ENCODE assay signal across 16 mouse cellular contexts in the genomic region with DNA sequence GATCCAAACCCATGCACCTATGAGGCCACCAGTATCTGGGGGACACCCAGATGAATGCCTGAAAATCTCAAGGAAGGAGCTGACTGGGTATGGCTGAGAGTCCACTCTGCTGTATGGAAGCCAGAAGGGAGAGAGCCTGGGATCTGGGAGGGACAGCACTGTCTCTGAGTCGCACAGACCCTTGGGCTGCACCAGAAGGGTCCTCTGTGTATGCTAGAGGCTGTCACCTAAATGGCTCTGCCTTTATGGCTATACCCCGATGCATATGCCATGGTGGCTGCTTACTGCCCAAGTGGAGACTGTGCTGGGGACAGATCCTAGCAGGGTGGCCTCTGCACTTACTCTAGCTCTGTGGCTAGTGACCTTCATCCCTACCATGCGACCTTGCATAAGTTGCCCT. TPM values are rescaled to one million over a fixed set of nuclear protein-coding genes. Genes with fewer than 3 reads are reported as not detected.
A peak's percentile ranks its signal among the peaks of the same experiment; 100 is the strongest.
DNase-seq lines count a peak whose midpoint lies in the region; ATAC-seq and TF ChIP-seq lines count a peak whose summit lies in the region.
"Had no signal": no experiment of that assay in that cellular context is flagged by ENCODE, and none has a peak within 500 bp of the region (broad histone marks: within the 10 kb centered on the region; RNA-seq: fewer than 3 reads in every experiment).

No protein-coding gene starts in this region.

- no peaks in the 10 kb centered on the region for H3K4me1 ChIP-seq in intestine, postnatal 0 days (replicated peaks; ENCODE audit: control insufficient read depth, insufficient read depth, low read length)
- no peaks in the 10 kb centered on the region for H3K4me1 ChIP-seq in intestine, embryonic 16.5 days (ENCODE audit: control insufficient read depth, insufficient read depth, low read length)
- no peaks in the 10 kb centered on the region for H3K4me1 ChIP-seq in stomach, embryonic 15.5 days
- H3K4me1 ChIP-seq in stomach, postnatal 0 days (replicated peaks; ENCODE audit: control insufficient read depth, insufficient read depth), result no peaks in the 10 kb centered on the region
- H3K4me1 ChIP-seq: embryonic facial prominence, embryonic 13.5 days; heart, embryonic 13.5 days; limb, embryonic 12.5 days; liver, embryonic 15.5 days had no signal

- no peak for TF ChIP-seq EP300 in stomach, postnatal 0 days (optimal IDR thresholded peaks at IDR 0.05)

- H3K9ac ChIP-seq in intestine, postnatal 0 days (ENCODE audit: low read depth, low read length), result no peak overlapping the region
- H3K9ac ChIP-seq in intestine, embryonic 16.5 days (ENCODE audit: low read depth, low read length), result no peak overlapping the region
- no peak overlapping the region for H3K9ac ChIP-seq in stomach, embryonic 15.5 days
- no peak overlapping the region for H3K9ac ChIP-seq in stomach, postnatal 0 days (ENCODE audit: low read length)
- H3K9ac ChIP-seq: embryonic facial prominence, embryonic 13.5 days; heart, embryonic 13.5 days; limb, embryonic 12.5 days; liver, embryonic 15.5 days had no signal

- H3K9me3 ChIP-seq in intestine, postnatal 0 days (ENCODE audit: control insufficient read depth), result no peaks in the 10 kb centered on the region
- H3K9me3 ChIP-seq in intestine, embryonic 16.5 days (ENCODE audit: control insufficient read depth, low read length), result no peaks in the 10 kb centered on the region
- no peaks in the 10 kb centered on the region for H3K9me3 ChIP-seq in stomach, embryonic 15.5 days
- no peaks in the 10 kb centered on the region for H3K9me3 ChIP-seq in stomach, postnatal 0 days (ENCODE audit: control insufficient read depth, low read length)
- H3K9me3 ChIP-seq: embryonic facial prominence, embryonic 13.5 days; heart, embryonic 13.5 days; limb, embryonic 12.5 days; liver, embryonic 15.5 days had no signal

- ATAC-seq in intestine, postnatal 0 days, result no peak
- ATAC-seq in intestine, embryonic 16.5 days, result no peak
- 0 out of 2 replicates have a peak, but pooled peaks have one; percentile 10 for ATAC-seq in stomach, embryonic 15.5 days (ENCODE audit: insufficient read depth, low FRiP score, low read depth)
- no peak for ATAC-seq in stomach, postnatal 0 days (ENCODE audit: low FRiP score, low TSS enrichment)
- ATAC-seq in megakaryocyte progenitor cell, adult 5-6 weeks (replicated peaks; ENCODE audit: poor library complexity), result peak; percentile 7; the same call in 1 of the 2 replicates

- WGBS in intestine, postnatal 0 days, result 65% methylated on average over 3 of the region's 3 CpGs
- WGBS in intestine, embryonic 16.5 days, result 73% methylated on average over 3 of the region's 3 CpGs
- WGBS in stomach, embryonic 15.5 days, result 71% methylated on average over 3 of the region's 3 CpGs
- 74% methylated on average over 3 of the region's 3 CpGs for WGBS in stomach, postnatal 0 days

- DNase-seq in stomach, postnatal 0 days (ENCODE audit: low spot score), result no peak
- no peak for DNase-seq in cerebellum, adult 18-20 months
- no peak for DNase-seq in spleen, adult 12 weeks (ENCODE audit: low spot score)
- DNase-seq in adrenal gland, adult 8-10 months, result no peak
- DNase-seq: gastrocnemius, postnatal 36 days; kidney, postnatal 4 days had no signal

- H3K27ac ChIP-seq in intestine, postnatal 0 days (ENCODE audit: low read depth, low read length), result 0 out of 2 replicates have a peak overlapping the region, but pooled peaks have one; percentile 7
- H3K27ac ChIP-seq in intestine, embryonic 16.5 days (ENCODE audit: low read length), result no peak overlapping the region
- H3K27ac ChIP-seq in stomach, embryonic 15.5 days, result no peak overlapping the region
- no peak overlapping the region for H3K27ac ChIP-seq in stomach, postnatal 0 days (replicated peaks)
- H3K27ac ChIP-seq: embryonic facial prominence, embryonic 13.5 days; heart, embryonic 13.5 days; limb, embryonic 12.5 days; liver, embryonic 15.5 days had no signal

- no peaks in the 10 kb centered on the region for H3K36me3 ChIP-seq in intestine, postnatal 0 days (ENCODE audit: control insufficient read depth, insufficient read depth)
- no peaks in the 10 kb centered on the region for H3K36me3 ChIP-seq in intestine, embryonic 16.5 days (ENCODE audit: control insufficient read depth, insufficient read depth, low read length)
- H3K36me3 ChIP-seq in stomach, embryonic 15.5 days, result no peaks in the 10 kb centered on the region
- no peaks in the 10 kb centered on the region for H3K36me3 ChIP-seq in stomach, postnatal 0 days (ENCODE audit: control insufficient read depth, insufficient read depth, low read length)
- H3K36me3 ChIP-seq: G1E; heart, embryonic 13.5 days; limb, embryonic 12.5 days; liver, embryonic 15.5 days had no signal

- no peak overlapping the region for H3K4me2 ChIP-seq in intestine, postnatal 0 days (replicated peaks; ENCODE audit: low read depth)
- no peak overlapping the region for H3K4me2 ChIP-seq in intestine, embryonic 16.5 days (ENCODE audit: low read depth, low read length)
- H3K4me2 ChIP-seq in stomach, embryonic 15.5 days, result no peak overlapping the region
- H3K4me2 ChIP-seq in stomach, postnatal 0 days (replicated peaks; ENCODE audit: low read depth), result no peak overlapping the region
- H3K4me2 ChIP-seq: embryonic facial prominence, embryonic 13.5 days; heart, embryonic 13.5 days; limb, embryonic 12.5 days; liver, embryonic 15.5 days had no signal

- no peak for TF ChIP-seq CTCF in intestine, postnatal 0 days (IDR thresholded peaks at IDR 0.05; ENCODE audit: low read depth)
- TF ChIP-seq CTCF in stomach, postnatal 0 days (IDR thresholded peaks at IDR 0.05; ENCODE audit: low read depth), result no peak

- H3K4me3 ChIP-seq in intestine, postnatal 0 days (ENCODE audit: low read depth, low read length), result no peak overlapping the region
- H3K4me3 ChIP-seq in intestine, embryonic 16.5 days (ENCODE audit: low read length), result no peak overlapping the region
- H3K4me3 ChIP-seq in stomach, embryonic 15.5 days (replicated peaks), result no peak overlapping the region
- H3K4me3 ChIP-seq in stomach, postnatal 0 days (ENCODE audit: low read depth, low read length), result no peak overlapping the region
- H3K4me3 ChIP-seq: embryonic facial prominence, embryonic 13.5 days; heart, embryonic 13.5 days; limb, embryonic 12.5 days; liver, embryonic 15.5 days had no signal

- H3K27me3 ChIP-seq in intestine, postnatal 0 days (replicated peaks; ENCODE audit: control insufficient read depth, insufficient read depth, low read length), result no peaks in the 10 kb centered on the region
- no peaks in the 10 kb centered on the region for H3K27me3 ChIP-seq in intestine, embryonic 16.5 days (replicated peaks; ENCODE audit: control insufficient read depth, insufficient read depth, low read length)
- H3K27me3 ChIP-seq in stomach, embryonic 15.5 days (replicated peaks), result no peaks in the 10 kb centered on the region
- no peaks in the 10 kb centered on the region for H3K27me3 ChIP-seq in stomach, postnatal 0 days (ENCODE audit: control insufficient read depth, insufficient read depth, low read length)
- H3K27me3 ChIP-seq: embryonic facial prominence, embryonic 13.5 days had no signal

RNA-seq across cellular contexts. Expression of a gene that starts 8.6 kb away (rescaled TPM):
- 0.77 and 1.7 TPM in 2 replicates for polyA plus RNA-seq in intestine, postnatal 0 days (2015; fragmentation: Nextera tagmentation; extraction: Ambion mirVana)
- polyA plus RNA-seq in intestine, embryonic 16.5 days (2015; fragmentation: Nextera tagmentation; extraction: Ambion mirVana), result 2.6 and 2.8 TPM in 2 replicates
- 4.4 and 4.8 TPM in 2 replicates for polyA plus RNA-seq in stomach, embryonic 15.5 days (2015; fragmentation: Nextera tagmentation; extraction: Ambion mirVana)
- polyA plus RNA-seq in stomach, postnatal 0 days (2015; fragmentation: Nextera tagmentation; extraction: Ambion mirVana), result 1.3 TPM in 2 replicates
- not detected in 2 replicates for total RNA-seq in megakaryocyte progenitor cell, adult 5-6 weeks (2015)
- total RNA-seq in megakaryocyte progenitor cell, adult 5-6 weeks (2017), result not detected in 2 replicates
- total RNA-seq in adrenal gland, adult 8-10 months (2022), result 1 to 10 TPM in 3 of 4 experiments, under 1 TPM in 1; 0.84 to 2.1 (median 1.3) TPM
- total RNA-seq: neutrophil, adult 5-6 weeks had no signal
- polyA plus RNA-seq: G1E had no signal

Comparison
In these comparisons a context has a peak if more than half of its experiments do, and no peak if none do; other contexts are left out.
1. ATAC-seq: peak in stomach, embryonic 15.5 days (single experiment) and megakaryocyte progenitor cell, adult 5-6 weeks (single experiment); none in intestine, postnatal 0 days (single experiment), intestine, embryonic 16.5 days (single experiment) and stomach, postnatal 0 days (single experiment).